In the genomic region with DNA sequence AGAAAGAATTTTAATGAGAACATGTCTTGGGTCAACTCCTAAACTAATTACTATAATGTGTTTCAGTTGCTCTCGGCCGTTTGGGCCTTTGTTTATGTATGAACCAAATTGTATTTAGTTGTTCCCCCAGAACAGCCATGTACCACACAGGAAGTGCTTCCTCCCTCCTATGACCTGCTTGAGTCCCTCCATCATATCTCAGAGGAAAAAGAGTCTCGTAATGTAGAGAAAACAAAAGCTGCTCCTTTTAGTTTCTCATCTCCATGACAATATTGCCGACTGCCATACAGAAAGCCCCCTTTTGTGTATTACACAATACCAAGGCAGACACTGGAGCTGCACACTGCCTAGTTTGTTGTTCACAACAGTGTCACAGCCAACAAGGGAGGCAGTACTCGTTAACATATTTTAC, we compare ENCODE assay signal across 12 mouse cellular contexts. TPM values are rescaled to one million over a fixed set of nuclear protein-coding genes. Genes with fewer than 3 reads are reported as not detected.
DNase-seq lines count a peak whose midpoint lies in the region; ATAC-seq lines count a peak whose summit lies in the region.
"Had no signal": no experiment of that assay in that cellular context is flagged by ENCODE, and none has a peak within 500 bp of the region (broad histone marks: within the 10 kb centered on the region; RNA-seq: fewer than 3 reads in every experiment).

No protein-coding gene starts in this region.

- H3K4me2 ChIP-seq in heart, embryonic 16.5 days (ENCODE audit: low read depth, low read length) = no peak overlapping the region
- H3K4me2 ChIP-seq in midbrain, embryonic 12.5 days (replicated peaks) = no peak overlapping the region
- no peak overlapping the region for H3K4me2 ChIP-seq in midbrain, embryonic 15.5 days
- H3K4me2 ChIP-seq in embryonic facial prominence, embryonic 14.5 days (ENCODE audit: low read depth, low read length) = no peak overlapping the region
- H3K4me2 ChIP-seq in limb, embryonic 13.5 days (replicated peaks) = no peak overlapping the region

- no peak overlapping the region for H3K4me3 ChIP-seq in heart, embryonic 16.5 days (ENCODE audit: low read length)
- H3K4me3 ChIP-seq in midbrain, embryonic 12.5 days = no peak overlapping the region
- H3K4me3 ChIP-seq in midbrain, embryonic 15.5 days = no peak overlapping the region
- no peak overlapping the region for H3K4me3 ChIP-seq in embryonic facial prominence, embryonic 14.5 days (ENCODE audit: low read depth, low read length)
- no peak overlapping the region for H3K4me3 ChIP-seq in limb, embryonic 13.5 days
- H3K4me3 ChIP-seq: myocyte had no signal

- DNase-seq in heart, adult 8-10 months (ENCODE audit: low spot score) = no peak
- DNase-seq in embryonic facial prominence, embryonic 14.5 days (ENCODE audit: low spot score) = no peak
- DNase-seq in thymus, adult 18-20 months = no peak
- DNase-seq in frontal cortex, postnatal 10 days (ENCODE audit: low spot score in 2 of 2) = no peak
- DNase-seq: cerebellum, postnatal 10 days; thymus, adult 2 months had no signal

- ATAC-seq in heart, embryonic 16.5 days (replicated peaks; ENCODE audit: extremely low read depth, insufficient read depth, low FRiP score) = no peak
- ATAC-seq in midbrain, embryonic 12.5 days (ENCODE audit: low FRiP score, low read depth) = peak; percentile 69
- ATAC-seq in midbrain, embryonic 15.5 days (replicated peaks) = no peak; the same call in 1 of the 2 replicates
- no peak for ATAC-seq in embryonic facial prominence, embryonic 14.5 days (ENCODE audit: low read depth)
- no peak for ATAC-seq in limb, embryonic 13.5 days (ENCODE audit: low FRiP score, low read depth)

- H3K27ac ChIP-seq in heart, embryonic 16.5 days (ENCODE audit: low read length) = peak overlapping the region; percentile 64
- H3K27ac ChIP-seq in midbrain, embryonic 12.5 days (replicated peaks) = no peak overlapping the region
- no peak overlapping the region for H3K27ac ChIP-seq in midbrain, embryonic 15.5 days
- H3K27ac ChIP-seq in embryonic facial prominence, embryonic 14.5 days (replicated peaks; ENCODE audit: low read depth, low read length) = peak overlapping the region; percentile 28
- peak overlapping the region; percentile 56; the same call in 1 of the 2 replicates for H3K27ac ChIP-seq in limb, embryonic 13.5 days

- no peaks in the 10 kb centered on the region for H3K27me3 ChIP-seq in heart, embryonic 16.5 days (ENCODE audit: control insufficient read depth, insufficient read depth, low read length)
- H3K27me3 ChIP-seq in midbrain, embryonic 12.5 days = no peaks in the 10 kb centered on the region
- no peaks in the 10 kb centered on the region for H3K27me3 ChIP-seq in midbrain, embryonic 15.5 days (replicated peaks)
- H3K27me3 ChIP-seq in embryonic facial prominence, embryonic 14.5 days (replicated peaks; ENCODE audit: control insufficient read depth, insufficient read depth, low read length) = no peaks in the 10 kb centered on the region
- H3K27me3 ChIP-seq in limb, embryonic 13.5 days = no peaks in the 10 kb centered on the region
- H3K27me3 ChIP-seq: CH12.LX had no signal

- 64% methylated on average over 5 of the region's 5 CpGs for WGBS in heart, embryonic 16.5 days
- WGBS in midbrain, embryonic 12.5 days = 32% methylated on average over 5 of the region's 5 CpGs
- WGBS in midbrain, embryonic 15.5 days = 41% methylated on average over 5 of the region's 5 CpGs
- WGBS in embryonic facial prominence, embryonic 14.5 days = 52% methylated on average over 5 of the region's 5 CpGs
- 40% methylated on average over 5 of the region's 5 CpGs for WGBS in limb, embryonic 13.5 days

- no peak overlapping the region for H3K9ac ChIP-seq in heart, embryonic 16.5 days (ENCODE audit: low read length)
- H3K9ac ChIP-seq in midbrain, embryonic 12.5 days (replicated peaks) = no peak overlapping the region
- no peak overlapping the region for H3K9ac ChIP-seq in midbrain, embryonic 15.5 days
- H3K9ac ChIP-seq in embryonic facial prominence, embryonic 14.5 days (ENCODE audit: low read depth, low read length) = no peak overlapping the region
- H3K9ac ChIP-seq in limb, embryonic 13.5 days = no peak overlapping the region

- H3K9me3 ChIP-seq in heart, embryonic 16.5 days (replicated peaks; ENCODE audit: control insufficient read depth, low read length) = no peaks in the 10 kb centered on the region
- no peaks in the 10 kb centered on the region for H3K9me3 ChIP-seq in midbrain, embryonic 12.5 days
- no peaks in the 10 kb centered on the region for H3K9me3 ChIP-seq in midbrain, embryonic 15.5 days
- H3K9me3 ChIP-seq in embryonic facial prominence, embryonic 14.5 days (ENCODE audit: control insufficient read depth, low read length) = no peaks in the 10 kb centered on the region
- H3K9me3 ChIP-seq in limb, embryonic 13.5 days = no peaks in the 10 kb centered on the region

- peaks cover 74% of the 10 kb centered on the region for H3K4me1 ChIP-seq in heart, embryonic 16.5 days (ENCODE audit: control insufficient read depth, insufficient read depth, low read length)
- peaks cover 19% of the 10 kb centered on the region for H3K4me1 ChIP-seq in midbrain, embryonic 12.5 days
- H3K4me1 ChIP-seq in midbrain, embryonic 15.5 days = peaks cover 18% of the 10 kb centered on the region
- H3K4me1 ChIP-seq in embryonic facial prominence, embryonic 14.5 days (ENCODE audit: control insufficient read depth, insufficient read depth, low read length) = peaks cover 14% of the 10 kb centered on the region
- H3K4me1 ChIP-seq in limb, embryonic 13.5 days = peaks cover 29% of the 10 kb centered on the region

- no peaks in the 10 kb centered on the region for H3K36me3 ChIP-seq in heart, embryonic 16.5 days (ENCODE audit: control insufficient read depth, insufficient read depth)
- no peaks in the 10 kb centered on the region for H3K36me3 ChIP-seq in midbrain, embryonic 12.5 days
- no peaks in the 10 kb centered on the region for H3K36me3 ChIP-seq in midbrain, embryonic 15.5 days (replicated peaks)
- H3K36me3 ChIP-seq in embryonic facial prominence, embryonic 14.5 days (ENCODE audit: control insufficient read depth, insufficient read depth, low read length) = no peaks in the 10 kb centered on the region
- H3K36me3 ChIP-seq in limb, embryonic 13.5 days = no peaks in the 10 kb centered on the region

RNA-seq across cellular contexts. Expression of gene Nrp1, which starts 26.5 kb away (rescaled TPM):
- polyA plus RNA-seq in heart, embryonic 16.5 days (2015; fragmentation: Nextera tagmentation; extraction: Ambion mirVana) = 159 and 160 TPM in 2 replicates
- 100 to 1,000 TPM in 2 of 4 experiments, 10 to 100 TPM in 2; 92.6 to 130 (median 102) TPM for total RNA-seq in heart, adult 8-10 months (2022)
- 34.8 and 35.3 TPM in 2 replicates for polyA plus RNA-seq in midbrain, embryonic 12.5 days (2016; fragmentation: Nextera tagmentation; extraction: Ambion mirVana)
- polyA plus RNA-seq in midbrain, embryonic 15.5 days (2015; fragmentation: Nextera tagmentation; extraction: Ambion mirVana) = 77.4 and 89.0 TPM in 2 replicates
- polyA plus RNA-seq in embryonic facial prominence, embryonic 14.5 days (2014; fragmentation: Nextera tagmentation; extraction: Ambion mirVana) = 94.6 and 105 TPM in 2 replicates
- 69.2 and 71.4 TPM in 2 replicates for polyA plus RNA-seq in limb, embryonic 13.5 days (2015; fragmentation: Nextera tagmentation; extraction: Ambion mirVana)

Comparison
In these comparisons a context has a peak if more than half of its experiments do, and no peak if none do; other contexts are left out.
1. H3K27ac ChIP-seq: peak in heart, embryonic 16.5 days (single experiment), embryonic facial prominence, embryonic 14.5 days (single experiment) and limb, embryonic 13.5 days (single experiment); none in midbrain, embryonic 12.5 days (single experiment) and midbrain, embryonic 15.5 days (single experiment).